Mouse (Mus musculus): ENCODE data around the gene Anapc7. TPM values are rescaled to one million over a fixed set of nuclear protein-coding genes. Genes with fewer than 3 reads are reported as not detected.
"Not testable (repeated sequence)": the region's sequence is repeated elsewhere in the genome, so short reads cannot be mapped to it uniquely, and the experiment has no call there.

The Anapc7 gene
- total RNA-seq, 2 experiments from 2014 or later, result 32.9 to 33.2 TPM

DNA sequence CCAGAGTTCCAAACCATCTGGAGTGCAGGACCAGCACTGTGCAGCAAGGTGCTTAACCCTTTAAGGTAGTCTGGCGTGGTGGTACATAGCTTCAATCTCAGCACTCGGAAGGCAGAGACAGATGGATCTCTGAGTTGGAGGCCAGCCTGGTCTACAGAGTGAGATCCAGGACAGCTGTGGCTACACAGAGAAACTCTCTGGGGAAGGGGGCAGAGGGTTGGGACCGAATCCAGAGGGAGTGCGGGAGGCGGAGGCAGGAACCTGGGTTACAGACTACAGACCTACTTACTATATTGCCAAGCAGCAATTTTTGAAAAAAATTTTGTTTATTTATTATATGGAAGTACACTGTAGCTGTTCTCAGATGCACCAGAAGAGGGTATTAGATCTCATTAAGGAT, 7.1 kb upstream of the Anapc7 start:
- no peak overlapping the region for H3K4me3 ChIP-seq
- no peak for TF ChIP-seq CTCF (conservative IDR thresholded peaks at IDR 0.05)
- DNase-seq (ENCODE audit: low spot score in 2 of 2), result no peak
- H3K27ac ChIP-seq, result no peak overlapping the region

DNA sequence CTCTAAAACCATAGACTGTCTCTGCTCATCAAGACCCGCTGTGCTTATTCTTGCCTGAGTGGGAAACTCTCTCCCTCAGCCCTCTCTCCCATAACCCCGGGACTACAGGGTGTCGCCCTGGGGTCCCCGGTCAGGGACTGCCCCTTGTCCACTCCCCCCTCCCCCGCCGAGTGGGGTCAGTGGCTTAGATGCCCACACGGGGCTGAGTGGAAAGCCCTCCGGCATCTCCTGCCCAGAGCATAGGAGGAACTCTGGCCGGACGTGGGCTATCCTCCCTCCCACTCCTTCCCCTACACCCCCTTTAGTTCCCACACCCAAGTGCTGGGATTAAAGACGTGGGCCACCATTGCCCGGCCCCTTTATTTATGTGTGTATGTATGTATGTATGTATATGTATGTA, 6.0 kb upstream of the Anapc7 start:
- no peak for DNase-seq (ENCODE audit: low spot score in 2 of 2)
- no peak for TF ChIP-seq CTCF (conservative IDR thresholded peaks at IDR 0.05)
- H3K4me3 ChIP-seq, result no peak overlapping the region
- H3K27ac ChIP-seq, result no peak overlapping the region

DNA sequence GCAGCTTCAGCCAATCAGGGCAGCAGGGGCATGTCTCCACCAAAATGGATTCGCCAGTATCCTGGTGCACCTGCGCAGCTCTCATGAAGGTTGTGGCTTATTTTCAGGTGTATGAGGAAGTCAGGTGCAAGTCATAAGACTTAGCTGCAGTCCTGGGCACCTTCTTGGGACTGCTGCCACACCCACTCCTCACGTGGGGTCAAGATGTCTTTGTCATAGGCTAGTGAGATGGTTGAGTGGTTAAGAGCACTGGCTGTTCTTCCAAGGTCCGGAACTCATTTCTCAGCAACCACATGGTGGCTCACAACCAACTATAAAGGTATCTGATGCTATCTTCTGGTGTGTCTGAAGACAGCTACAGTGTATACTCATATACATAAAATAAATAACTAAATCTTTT, 817 bp upstream of the Anapc7 start:
- not testable (repeated sequence) for DNase-seq (ENCODE audit: low spot score in 2 of 2); H3K4me3 ChIP-seq; H3K27ac ChIP-seq

DNA sequence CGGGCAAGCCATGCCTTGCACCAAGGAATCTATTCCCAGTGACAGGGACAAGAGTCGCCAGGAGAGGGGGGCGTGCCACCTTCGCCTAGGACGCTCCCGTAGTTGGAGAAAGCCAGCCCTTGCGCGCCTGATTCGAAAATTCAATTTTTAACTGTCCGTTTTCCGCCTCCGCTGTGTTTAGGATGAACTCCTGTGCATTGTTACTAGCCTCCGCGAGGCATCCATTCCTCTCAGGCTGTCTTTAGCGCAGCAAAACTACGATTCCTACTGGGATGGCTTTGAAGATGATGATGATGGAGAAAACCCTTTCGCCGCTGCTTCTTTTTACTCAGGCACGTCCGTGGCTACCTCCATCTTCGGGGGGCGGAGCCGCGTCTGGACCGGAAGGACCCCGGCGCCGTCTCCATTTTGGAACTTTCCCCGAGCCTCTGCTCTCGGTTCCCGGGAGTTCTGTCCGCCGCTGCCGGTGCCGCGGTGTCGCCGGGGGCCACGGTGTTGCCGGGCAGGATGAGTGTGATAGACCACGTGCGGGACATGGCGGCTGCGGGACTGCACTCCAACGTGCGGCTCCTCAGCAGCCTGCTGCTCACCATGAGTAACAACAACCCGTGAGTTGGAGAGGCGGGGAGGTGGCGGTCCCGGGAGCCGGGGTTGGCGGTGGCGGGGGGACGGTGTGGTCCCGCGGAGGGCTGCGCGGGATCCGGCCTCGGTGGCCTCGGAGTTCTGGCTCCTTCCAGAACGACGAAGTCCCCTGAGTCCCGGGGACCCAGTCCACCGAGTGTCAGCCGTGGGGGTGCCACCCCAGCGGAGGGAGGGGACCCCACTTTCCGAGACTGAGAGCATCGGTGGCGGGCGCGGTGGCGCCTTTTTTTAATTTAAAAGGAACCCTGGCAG, 825 bp downstream of the Anapc7 start:
- peak overlapping the region; percentile 78 for H3K4me3 ChIP-seq
- DNase-seq (ENCODE audit: low spot score in 2 of 2), result peak; percentile 85 to 86
- H3K27ac ChIP-seq, result peak overlapping the region; percentile 95
- no peak for TF ChIP-seq CTCF (conservative IDR thresholded peaks at IDR 0.05)

DNA sequence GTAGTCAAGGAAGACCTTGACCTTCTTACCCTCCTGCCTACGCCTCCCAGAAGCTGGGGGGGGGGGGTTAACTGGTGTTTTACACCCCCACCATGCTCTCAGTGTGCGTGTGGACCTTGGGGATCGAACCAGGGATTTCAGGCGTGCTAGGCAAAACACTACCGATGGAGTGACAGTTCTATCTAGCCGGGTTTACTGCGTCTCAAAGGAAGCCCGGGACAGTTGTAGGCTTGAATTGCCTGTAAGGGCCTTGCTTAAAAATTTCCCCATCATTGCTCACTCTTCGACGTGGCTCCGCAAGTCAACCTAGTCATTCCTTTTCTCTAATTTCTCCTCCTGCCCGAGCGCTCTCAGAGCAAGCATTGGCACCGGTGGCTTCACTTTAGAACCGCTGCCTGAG, 1.6 kb downstream of the Anapc7 start:
- peak overlapping the region; percentile 78 for H3K4me3 ChIP-seq
- peak overlapping the region; percentile 95; the same call in 1 of the 2 replicates for H3K27ac ChIP-seq
- TF ChIP-seq CTCF (conservative IDR thresholded peaks at IDR 0.05), result no peak
- no peak for DNase-seq (ENCODE audit: low spot score in 2 of 2)

DNA sequence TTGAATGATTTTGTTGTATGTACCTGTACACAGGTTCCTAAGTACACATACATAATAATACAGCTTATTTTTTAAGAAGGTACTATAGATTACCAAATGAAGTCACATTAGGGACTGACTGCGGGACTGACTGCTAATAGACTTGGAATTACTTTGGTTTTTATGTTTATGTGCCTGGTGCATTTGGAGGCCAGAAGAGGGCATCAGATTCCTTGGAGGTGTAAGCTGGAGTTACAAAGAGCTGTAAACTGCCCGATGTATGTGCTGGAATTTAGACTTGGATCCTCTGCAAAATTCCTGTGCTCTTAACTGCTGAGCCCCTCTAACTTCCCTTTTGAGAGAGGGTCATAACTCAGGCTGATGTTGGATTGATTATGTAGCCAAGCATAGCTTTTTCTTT, 4.1 kb downstream of the Anapc7 start:
- Histone ChIP-seq H3K4me3 (no peak overlapping the region), H3K27ac (no peak overlapping the region)
- TF ChIP-seq CTCF (conservative IDR thresholded peaks at IDR 0.05), result peak; percentile 51
- no peak for DNase-seq (ENCODE audit: low spot score in 2 of 2)

DNA sequence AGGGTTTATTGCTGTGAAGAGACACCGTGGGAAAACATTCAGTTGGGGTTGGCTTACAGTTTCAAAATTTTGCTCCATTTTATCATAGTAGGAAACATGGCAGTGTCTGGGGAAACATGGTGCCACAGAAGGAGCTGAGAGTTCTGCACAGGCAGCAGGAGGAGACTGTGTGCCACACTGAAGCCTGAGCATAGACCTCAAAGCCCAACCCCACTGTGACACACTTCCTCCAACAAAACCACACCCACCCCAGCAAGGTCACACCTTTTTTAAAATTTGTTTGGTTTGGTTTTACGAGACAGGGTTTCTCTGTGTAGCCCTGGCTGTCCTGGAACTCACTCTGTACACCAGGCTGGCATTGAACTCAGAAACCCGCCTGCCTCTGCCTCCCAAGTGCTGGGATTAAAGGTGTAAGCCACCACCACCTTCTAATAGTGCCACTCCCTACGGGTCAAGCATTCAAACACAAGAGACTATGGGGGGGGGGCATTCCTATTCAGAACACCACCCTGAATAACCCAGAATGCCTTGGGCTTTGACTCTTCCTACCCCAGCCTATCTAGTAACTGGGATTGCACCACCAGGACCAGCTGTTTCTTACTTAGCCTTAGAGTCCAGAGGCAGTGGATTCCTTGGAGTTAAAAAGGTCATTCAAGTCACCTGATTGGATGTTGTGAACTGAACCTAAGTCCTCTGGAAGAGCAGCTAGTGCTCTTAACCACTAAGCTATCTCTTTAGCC, 8.7 kb downstream of the Anapc7 start:
- DNase-seq (ENCODE audit: low spot score in 2 of 2), result no peak
- H3K27ac ChIP-seq, result no peak overlapping the region
- TF ChIP-seq CTCF (conservative IDR thresholded peaks at IDR 0.05), result no peak
- no peak overlapping the region for H3K4me3 ChIP-seq

DNA sequence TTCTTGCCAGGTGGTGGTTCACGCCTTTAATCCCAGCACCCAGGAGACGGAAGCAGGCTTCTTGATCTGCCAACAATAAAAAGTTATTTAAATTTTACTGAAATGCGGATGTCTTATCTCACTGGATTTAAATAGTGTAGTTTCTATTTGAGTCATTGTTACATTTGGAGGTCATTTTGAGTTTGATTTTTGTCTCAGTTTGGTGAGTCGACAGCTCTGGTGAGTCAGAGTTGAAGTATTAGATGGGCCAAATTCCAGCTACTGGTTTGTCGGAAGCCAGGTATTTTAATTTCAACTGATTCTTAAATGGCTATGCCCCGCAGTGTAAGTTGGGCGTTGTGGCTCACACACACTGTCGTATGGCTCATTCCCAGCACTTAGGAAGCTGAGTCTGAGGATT, 9.7 kb downstream of the Anapc7 start:
- no peak for TF ChIP-seq CTCF (conservative IDR thresholded peaks at IDR 0.05)
- no peak for DNase-seq (ENCODE audit: low spot score in 2 of 2)
- no peak overlapping the region for H3K4me3 ChIP-seq

DNA sequence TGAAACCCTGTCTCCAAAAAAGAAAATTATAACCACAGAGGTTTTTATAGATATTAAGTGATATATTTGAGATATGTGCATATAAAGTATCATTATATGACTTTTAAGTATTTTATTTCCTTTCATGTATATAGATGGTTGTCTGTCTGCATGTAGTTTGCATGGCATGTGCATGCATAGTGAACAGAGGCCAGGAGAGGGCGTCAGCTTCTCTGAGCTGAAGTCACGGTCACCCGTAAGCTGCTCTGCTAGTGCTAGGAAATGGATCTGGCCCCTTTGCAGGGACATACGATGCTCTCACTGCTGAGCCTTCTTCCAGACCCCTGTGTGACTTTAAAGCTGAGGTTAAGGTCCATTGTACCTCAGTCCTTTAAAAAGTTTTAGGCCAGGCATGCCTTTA, 13.0 kb downstream of the Anapc7 start:
- TF ChIP-seq CTCF (conservative IDR thresholded peaks at IDR 0.05), result peak; percentile 53
- Histone ChIP-seq H3K4me3 (no peak overlapping the region), H3K27ac (no peak overlapping the region)
- DNase-seq (ENCODE audit: low spot score in 2 of 2), result no peak

More for the DNA sequence above, 9.7 kb downstream of the Anapc7 start:
- H3K27ac ChIP-seq, result no peak overlapping the region

DNA sequence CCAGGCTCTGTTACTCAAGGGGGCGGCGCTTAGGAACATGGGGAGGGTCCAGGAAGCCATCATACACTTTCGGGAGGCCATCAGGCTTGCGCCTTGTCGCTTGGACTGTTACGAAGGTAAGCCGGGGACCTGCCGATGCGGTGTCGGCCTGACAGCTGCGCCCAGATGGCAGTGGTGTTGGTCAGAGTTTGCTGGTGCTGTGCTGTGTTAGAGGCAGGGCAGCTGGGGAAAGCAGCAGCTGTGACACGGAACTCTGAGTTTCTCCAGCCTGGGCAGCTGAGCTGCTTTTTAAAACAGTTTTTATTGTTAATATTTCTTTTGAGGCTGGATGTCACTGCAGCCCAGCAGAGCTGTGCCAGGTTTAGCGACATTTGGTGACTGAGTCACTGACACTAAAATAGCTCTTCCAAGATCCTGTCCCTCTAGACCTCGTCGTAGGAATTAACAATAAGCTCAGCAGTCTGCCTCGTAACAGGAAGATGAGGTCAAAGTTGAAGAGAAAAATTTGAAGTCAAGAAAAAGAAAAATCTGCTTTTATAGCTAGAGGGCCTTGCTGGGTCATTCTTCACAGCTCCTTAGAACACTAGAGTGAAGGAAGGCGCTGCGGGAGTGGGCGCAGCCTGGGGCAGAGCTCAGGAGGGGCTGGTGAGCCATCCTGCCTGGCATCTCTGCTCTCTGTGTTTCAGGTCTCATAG, 18.1 kb downstream of the Anapc7 start:
- no peak for TF ChIP-seq CTCF (conservative IDR thresholded peaks at IDR 0.05)
- H3K27ac ChIP-seq, result peak overlapping the region; percentile 70
- no peak for DNase-seq (ENCODE audit: low spot score in 2 of 2)
- H3K4me3 ChIP-seq, result no peak overlapping the region

DNA sequence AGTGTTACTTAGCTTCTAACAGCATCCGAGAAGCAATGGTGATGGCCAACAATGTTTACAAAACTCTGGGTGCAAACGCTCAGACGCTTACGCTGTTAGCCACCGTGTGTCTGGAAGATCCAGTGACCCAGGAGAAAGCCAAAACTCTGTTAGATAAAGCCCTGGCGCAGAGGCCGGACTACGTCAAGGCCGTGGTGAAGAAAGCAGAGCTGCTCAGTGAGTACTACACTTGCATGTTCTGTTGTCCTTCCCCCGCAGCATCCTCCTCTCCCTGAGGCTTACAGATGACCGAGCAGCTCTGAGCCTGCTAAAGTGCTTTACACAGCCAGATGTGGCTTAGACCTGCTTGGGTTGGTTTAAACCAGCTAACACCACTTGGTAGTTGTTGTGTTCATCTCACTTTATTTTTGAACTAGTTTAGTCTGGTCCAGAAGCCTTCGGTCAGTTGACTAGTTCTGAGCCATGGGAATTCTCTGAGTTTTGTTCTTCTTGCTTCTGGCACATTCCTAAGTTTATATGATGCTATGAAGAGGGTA, 18.7 kb downstream of the Anapc7 start:
- Histone ChIP-seq H3K27ac (peak overlapping the region; percentile 70), H3K4me3 (no peak overlapping the region)
- TF ChIP-seq CTCF (conservative IDR thresholded peaks at IDR 0.05), result no peak
- DNase-seq (ENCODE audit: low spot score in 2 of 2), result no peak

DNA sequence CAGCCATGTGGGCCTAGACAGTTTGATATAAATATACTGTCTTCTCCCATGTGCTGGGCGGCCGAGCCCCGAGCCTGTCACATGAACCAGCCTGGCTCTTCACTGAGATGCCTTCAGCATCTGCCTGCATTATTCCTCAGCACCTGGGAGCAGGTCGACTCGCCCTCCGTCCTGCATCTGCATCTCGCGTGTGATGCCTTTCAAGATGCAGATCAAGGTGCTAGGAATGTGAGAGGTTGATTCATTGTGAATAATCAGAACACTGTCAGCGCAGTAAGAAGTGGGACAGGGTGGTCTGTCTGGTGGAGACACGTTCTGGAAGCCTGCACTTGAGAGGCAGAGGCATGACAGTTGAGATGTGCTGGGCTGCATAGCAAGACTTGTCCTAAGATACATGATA, 23.0 kb downstream of the Anapc7 start:
- no peak for TF ChIP-seq CTCF (conservative IDR thresholded peaks at IDR 0.05)

More for the DNA sequence above, 23.0 kb downstream of the Anapc7 start:
- no peak overlapping the region for H3K27ac ChIP-seq
- no peak overlapping the region for H3K4me3 ChIP-seq
- DNase-seq (ENCODE audit: low spot score in 2 of 2), result no peak

Data from layer of hippocampus, adult 2 months (tissue).